Mouse (Mus musculus) liver, postnatal 0 days (tissue): ENCODE measurements around the gene Sf3a2. TPM values are rescaled to one million over a fixed set of nuclear protein-coding genes. Genes with fewer than 3 reads are reported as not detected.
"Not testable (repeated sequence)": the region's sequence is repeated elsewhere in the genome, so short reads cannot be mapped to it uniquely, and the experiment has no call there.

ENCODE experiments used
- ATAC-seq: fragments of 200-750 bp; cut with Nextera tagmentation; 2 replicates; pipeline ENCODE4 v1.8.0; 2017; ENCODE audit warnings: mild to moderate bottlenecking, moderate library complexity
- DNase-seq: peaks from one replicate; pipeline ENCODE4 v3.0.0-alpha.2; 2016
- H3K27ac ChIP-seq: fragments of 300-500 bp; sonication (generic); 2 replicates; pipeline ENCODE4 v1.5.1; 2014; ENCODE audit warnings: antibody characterized with exemption, moderate library complexity, mild to moderate bottlenecking, low read depth
- H3K27me3 ChIP-seq: fragments of 300-500 bp; sonication (generic); 2 replicates; pipeline ENCODE4 v1.6.1; 2014; ENCODE audit warnings: low read length, control low read depth, mixed read lengths; ENCODE audit not compliant: insufficient read depth
- H3K36me3 ChIP-seq: fragments of 300-500 bp; sonication (generic); replicated peaks from 2 replicates; pipeline ENCODE4 v1.6.1; 2014; ENCODE audit warnings: mild to moderate bottlenecking, control low read depth, low read length, moderate library complexity, mixed read lengths; ENCODE audit not compliant: insufficient read depth
- H3K4me1 ChIP-seq: fragments of 300-500 bp; sonication (generic); 2 replicates; pipeline ENCODE4 v1.6.1; 2014; ENCODE audit warnings: antibody characterized with exemption, mild to moderate bottlenecking, control low read depth; ENCODE audit not compliant: insufficient read depth
- H3K4me2 ChIP-seq: fragments of 300-500 bp; sonication (generic); 2 replicates; pipeline ENCODE4 v1.6.1; 2014; ENCODE audit warnings: low read depth, mild to moderate bottlenecking, low read length, moderate library complexity, mixed read lengths
- H3K4me3 ChIP-seq: fragments of 300-500 bp; sonication (generic); 2 replicates; pipeline ENCODE4 v1.5.1; 2014; ENCODE audit warnings: low read depth, low read length
- H3K9ac ChIP-seq: fragments of 300-500 bp; sonication (generic); replicated peaks from 2 replicates; pipeline ENCODE4 v1.6.1; 2014; ENCODE audit warnings: mild to moderate bottlenecking, moderate library complexity
- H3K9me3 ChIP-seq: fragments of 300-500 bp; sonication (generic); 2 replicates; pipeline ENCODE4 v1.6.1; 2016; ENCODE audit warnings: mild to moderate bottlenecking, control low read depth, low read length, mixed read lengths
- CTCF ChIP-seq: sonication (generic); IDR thresholded peaks from 2 replicates; pipeline ENCODE4 v1.5.1; 2016; ENCODE audit warnings: antibody characterized with exemption, low read depth
- EP300 ChIP-seq: IDR thresholded peaks from 2 replicates; pipeline ENCODE4 v1.6.1; 2016; ENCODE audit warnings: antibody characterized with exemption, low read depth, mild to moderate bottlenecking
- WGBS: fragments of 180-500 bp; shearing (Covaris S2); extraction: QIAGEN DNeasy Blood & Tissue Kit; methylation state at CpG from one replicate; pipeline ENCODE4 v1.1.7; 2014; ENCODE audit not compliant: insufficient replicate concordance; 5-methylcytosine and 5-hydroxymethylcytosine counted together
- polyA plus RNA-seq: library from polyadenylated mRNA; unstranded; fragments of >200 nt; fragmentation: Nextera tagmentation; extraction: Ambion mirVana; gene quantifications from 2 replicates; pipeline ENCODE4 v1.2.1, GENCODE M21; 2015

Sf3a2 gene
- polyA plus RNA-seq, 1 experiment from 2014 or later, result 20.9 TPM

DNA sequence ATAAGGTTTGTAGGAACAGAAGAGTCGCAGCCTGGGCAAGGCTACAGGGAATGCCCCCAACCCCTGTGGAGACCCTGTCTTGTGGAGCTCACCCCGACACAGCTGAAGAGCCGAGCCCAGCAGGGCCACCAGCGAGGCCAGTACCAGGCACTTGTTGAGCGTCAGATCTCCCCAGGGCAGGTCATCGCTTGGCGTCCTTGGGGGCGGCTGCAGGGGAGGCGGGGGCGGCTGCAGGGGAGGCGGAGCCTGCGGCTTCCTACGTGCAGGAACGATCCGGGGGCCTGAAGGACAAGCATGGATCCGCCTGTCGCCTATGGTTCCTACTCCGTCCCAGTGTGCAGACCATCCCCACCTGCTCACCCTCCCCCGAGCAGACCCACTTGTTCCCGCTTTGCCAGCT, 12.1 kb downstream of the Sf3a2 start:
- TF ChIP-seq EP300 (no peak), CTCF (no peak)
- H3K9ac ChIP-seq, result no peak overlapping the region
- H3K27me3 ChIP-seq, result peaks cover 32% of the 10 kb centered on the region
- no peak overlapping the region for H3K27ac ChIP-seq
- H3K4me1 ChIP-seq, result peaks cover 27% of the 10 kb centered on the region
- 9% methylated on average over 19 of the region's 20 CpGs for WGBS
- H3K4me2 ChIP-seq, result no peak overlapping the region
- H3K36me3 ChIP-seq, result peaks cover 3% of the 10 kb centered on the region; the same call in 1 of the 2 replicates
- H3K9me3 ChIP-seq, result no peaks in the 10 kb centered on the region
- no peak for DNase-seq
- no peak overlapping the region for H3K4me3 ChIP-seq
- ATAC-seq, result no peak

DNA sequence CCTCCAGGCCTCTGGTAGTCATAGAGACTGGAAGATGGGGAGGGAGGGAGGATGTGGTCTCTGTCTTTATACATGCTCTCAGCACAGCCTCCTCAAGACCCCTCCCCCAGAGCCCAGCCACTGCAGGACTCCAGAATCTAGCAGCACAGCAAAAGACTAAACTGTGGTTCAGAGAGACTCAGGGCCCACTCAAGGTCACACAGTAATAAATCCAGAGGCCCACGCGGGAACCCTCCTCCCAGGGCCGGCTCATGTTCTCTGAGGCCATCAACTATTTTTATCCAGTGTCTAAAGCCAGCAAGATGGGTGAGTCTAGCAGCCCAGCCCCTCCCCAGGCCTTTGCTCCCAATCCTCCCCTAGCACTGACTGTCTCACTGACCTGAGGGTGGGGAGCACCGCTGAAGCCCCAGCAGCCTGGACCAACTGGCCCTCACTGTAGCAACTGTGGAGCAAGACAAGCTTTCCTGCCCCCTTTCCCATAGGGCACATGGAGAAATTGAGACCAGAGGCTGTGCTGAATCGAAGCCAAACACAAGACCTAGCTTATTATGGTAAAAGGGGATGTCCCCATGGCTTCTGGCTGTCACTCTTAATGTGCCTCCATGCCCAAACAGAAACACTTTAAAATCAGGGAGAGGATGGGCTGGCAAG, 14.5 kb downstream of the Sf3a2 start:
- no peak overlapping the region for H3K4me3 ChIP-seq
- no peak overlapping the region for H3K4me2 ChIP-seq
- H3K27ac ChIP-seq, result no peak overlapping the region
- H3K9ac ChIP-seq, result no peak overlapping the region
- ATAC-seq (no peak), DNase-seq (no peak)
- H3K36me3 ChIP-seq, result no peaks in the 10 kb centered on the region
- TF ChIP-seq EP300, result no peak
- TF ChIP-seq CTCF, result no peak
- peaks cover 11% of the 10 kb centered on the region for H3K4me1 ChIP-seq
- H3K9me3 ChIP-seq, result no peaks in the 10 kb centered on the region
- 49% methylated on average over 5 of the region's 5 CpGs for WGBS
- peaks cover 30% of the 10 kb centered on the region for H3K27me3 ChIP-seq

DNA sequence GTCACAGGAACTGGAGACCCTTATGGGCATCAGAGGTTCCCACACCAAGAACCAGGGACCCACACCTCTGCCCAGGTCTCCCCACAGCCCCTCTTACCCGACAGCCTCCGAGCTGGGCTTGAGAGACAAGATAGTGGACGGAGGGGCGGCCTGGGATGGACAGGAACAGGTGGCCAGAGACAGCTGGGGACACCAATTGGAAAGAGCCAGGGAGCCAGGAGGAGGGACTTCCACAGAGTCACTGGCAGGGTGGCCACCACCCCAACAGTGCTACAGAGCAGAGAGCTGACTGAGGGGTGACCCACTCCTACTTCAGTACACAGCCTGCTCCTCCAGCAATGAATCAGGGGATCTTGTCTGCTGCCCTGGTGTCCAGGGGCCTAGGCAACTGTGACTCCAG, 15.4 kb downstream of the Sf3a2 start, which contains the start of gene Jsrp1:
Gene Jsrp1, minus strand, starts transcription at position 133 of the 400 bp plus-strand sequence.
- Histone ChIP-seq H3K9ac (no peak within 1 kb of the TSS), H3K9me3 (no peaks in the 10 kb centered on the region), H3K4me3 (no peak within 1 kb of the TSS), H3K4me2 (no peak within 1 kb of the TSS), H3K27me3 (peaks cover 21% of the 10 kb centered on the region), H3K36me3 (no peaks in the 10 kb centered on the region), H3K27ac (no peak within 1 kb of the TSS), H3K4me1 (peaks cover 9% of the 10 kb centered on the region)
- ATAC-seq (no peak), DNase-seq (no peak)
- 62% methylated on average over 4 of the region's 4 CpGs for WGBS
- TF ChIP-seq CTCF (no peak), EP300 (no peak)

DNA sequence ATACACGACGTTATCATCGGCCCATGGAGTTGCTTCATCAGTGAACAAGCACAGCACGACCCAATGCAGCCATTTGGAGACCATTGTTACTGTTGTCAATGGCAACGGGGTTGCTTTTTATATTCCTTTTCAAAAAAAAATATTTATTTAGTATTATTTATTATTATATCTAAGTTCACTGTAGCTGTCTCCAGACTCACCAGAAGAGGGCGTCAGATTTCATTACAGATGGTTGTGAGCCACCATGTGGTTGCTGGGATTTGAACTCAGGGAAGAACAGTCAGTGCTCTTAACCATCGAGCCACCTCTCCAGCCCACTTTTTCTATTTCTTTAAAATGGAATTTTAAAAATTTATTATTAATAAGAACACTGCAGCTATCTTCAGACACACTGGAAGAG, 16.8 kb downstream of the Sf3a2 start:
- no peak overlapping the region for H3K4me2 ChIP-seq
- no peak overlapping the region for H3K27ac ChIP-seq
- WGBS, result 53% methylated on average over 7 of the region's 7 CpGs
- H3K9me3 ChIP-seq, result no peaks in the 10 kb centered on the region
- H3K9ac ChIP-seq, result no peak overlapping the region
- ATAC-seq (no peak), DNase-seq (no peak)
- peaks cover 12% of the 10 kb centered on the region for H3K4me1 ChIP-seq
- no peak overlapping the region for H3K4me3 ChIP-seq
- TF ChIP-seq CTCF (peak; percentile 36), EP300 (no peak)
- no peaks in the 10 kb centered on the region for H3K36me3 ChIP-seq
- H3K27me3 ChIP-seq, result peaks cover 8% of the 10 kb centered on the region

DNA sequence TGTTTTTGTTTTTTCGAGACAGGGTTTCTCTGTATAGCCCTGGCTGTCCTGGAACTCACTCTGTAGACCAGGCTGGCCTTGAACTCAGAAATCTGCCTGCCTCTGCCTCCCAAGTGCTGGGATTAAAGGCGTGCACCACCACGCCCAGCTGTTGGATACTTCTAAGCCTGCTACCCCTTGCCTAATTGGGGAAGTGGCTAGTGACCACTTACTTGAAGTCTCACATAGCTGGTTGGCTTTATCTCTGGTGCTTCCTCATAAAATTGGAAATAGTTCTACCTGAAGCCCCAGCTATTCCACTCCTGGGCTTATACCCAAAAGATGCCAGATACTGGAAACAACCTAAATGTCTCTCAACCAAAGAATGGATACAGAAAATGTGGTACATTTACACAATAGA, 18.3 kb downstream of the Sf3a2 start:
- DNase-seq, result not testable (repeated sequence)
- 59% methylated on average over 3 of the region's 3 CpGs for WGBS

DNA sequence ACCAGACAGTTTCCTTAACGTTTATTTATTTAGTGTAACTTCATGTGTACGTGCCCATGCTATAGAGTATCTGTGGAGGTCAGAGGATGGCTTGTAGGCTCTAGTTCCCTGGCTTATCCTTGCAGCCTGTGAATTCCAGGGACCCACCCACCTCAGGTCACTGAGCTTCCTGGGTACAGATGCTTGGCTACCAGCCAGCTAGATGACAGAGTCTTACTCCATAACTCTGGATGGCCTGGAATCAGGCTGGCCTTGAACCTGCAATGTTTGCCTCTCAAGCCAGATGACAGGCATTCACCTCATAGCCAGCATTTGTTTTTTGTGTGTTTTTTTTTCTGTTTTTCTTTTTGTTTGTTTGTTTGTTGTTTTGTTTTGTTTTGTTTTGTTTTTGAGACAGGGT, 19.2 kb downstream of the Sf3a2 start:
- TF ChIP-seq CTCF (no peak), EP300 (no peak)
- Histone ChIP-seq H3K4me2 (no peak overlapping the region), H3K36me3 (no peaks in the 10 kb centered on the region), H3K4me1 (peaks cover 18% of the 10 kb centered on the region), H3K27ac (peak overlapping the region; percentile 29; the same call in 1 of the 2 replicates), H3K9ac (no peak overlapping the region), H3K4me3 (no peak overlapping the region), H3K27me3 (no peaks in the 10 kb centered on the region), H3K9me3 (no peaks in the 10 kb centered on the region)
- ATAC-seq (no peak), DNase-seq (peak; percentile 52)
- 61% methylated on average over 2 of the region's 2 CpGs for WGBS

More for the DNA sequence above, 18.3 kb downstream of the Sf3a2 start:
- H3K9ac ChIP-seq, H3K4me3 ChIP-seq, H3K27ac ChIP-seq, ATAC-seq, H3K9me3 ChIP-seq, H3K27me3 ChIP-seq, H3K36me3 ChIP-seq, H3K4me2 ChIP-seq: not testable (repeated sequence)
- peaks cover 17% of the 10 kb centered on the region for H3K4me1 ChIP-seq
